Mouse (Mus musculus): ENCODE measurements around the gene Dpf2. TPM values are rescaled to one million over a fixed set of nuclear protein-coding genes. Genes with fewer than 3 reads are reported as not detected.

Gene Dpf2
- total RNA-seq, 2 experiments from 2014 or later, result 94.8 to 100 TPM

DNA sequence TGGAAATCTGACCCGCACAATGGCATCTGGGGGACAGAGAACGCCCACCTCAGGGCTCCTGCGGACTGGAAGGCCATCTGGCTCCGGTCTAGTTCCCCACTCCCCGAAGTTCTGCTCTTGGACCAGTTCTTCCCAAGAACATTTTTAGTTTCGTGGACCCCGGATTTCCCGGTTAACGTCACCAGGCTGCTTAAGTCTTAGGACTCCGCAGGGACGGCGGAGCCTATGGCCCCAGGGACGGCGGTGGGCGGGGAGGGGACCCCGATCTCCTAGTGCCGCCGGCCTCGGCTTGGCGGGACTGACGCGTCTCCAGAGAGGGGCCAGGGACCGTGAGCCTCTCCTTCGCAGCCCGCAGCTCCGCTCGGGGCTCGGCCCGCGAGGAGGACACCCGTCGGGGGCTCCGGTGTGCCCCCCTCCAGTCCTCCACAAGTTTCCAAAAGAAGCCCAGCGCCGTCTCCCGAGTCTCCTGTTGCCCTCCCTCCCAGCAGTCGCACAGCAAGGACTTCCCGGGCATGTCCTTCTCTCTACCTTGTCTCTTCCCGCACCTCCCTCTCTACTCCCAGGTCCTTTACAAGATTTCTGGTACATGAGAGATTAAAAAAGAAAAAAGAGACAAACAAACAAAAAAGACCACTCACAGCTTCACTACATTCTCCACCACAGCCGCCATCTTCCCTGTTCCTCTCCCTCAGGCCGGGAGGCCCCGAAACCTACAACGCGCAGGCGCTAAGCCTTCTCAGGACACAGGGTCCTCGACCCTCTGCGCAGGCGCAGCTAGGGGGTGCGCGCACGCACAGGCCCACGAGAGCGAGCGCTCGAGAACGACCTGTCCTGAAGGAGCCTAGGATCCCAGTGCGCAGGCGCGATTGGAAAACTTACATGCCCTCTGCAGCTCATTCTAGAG, 455 bp downstream of the Dpf2 start:
- TF ChIP-seq CTCF (IDR thresholded peaks at IDR 0.05), result no peak; the same call in 1 of the 2 replicates
- DNase-seq (ENCODE audit: extremely low spot score in 1 of 2, low spot score in 2 of 2), result peak; percentile 98
- H3K27ac ChIP-seq, result peak overlapping the region; percentile 87
- intact Hi-C loops (cut with DNase I), result no loop called here
- peak overlapping the region; percentile 97 for H3K4me3 ChIP-seq

DNA sequence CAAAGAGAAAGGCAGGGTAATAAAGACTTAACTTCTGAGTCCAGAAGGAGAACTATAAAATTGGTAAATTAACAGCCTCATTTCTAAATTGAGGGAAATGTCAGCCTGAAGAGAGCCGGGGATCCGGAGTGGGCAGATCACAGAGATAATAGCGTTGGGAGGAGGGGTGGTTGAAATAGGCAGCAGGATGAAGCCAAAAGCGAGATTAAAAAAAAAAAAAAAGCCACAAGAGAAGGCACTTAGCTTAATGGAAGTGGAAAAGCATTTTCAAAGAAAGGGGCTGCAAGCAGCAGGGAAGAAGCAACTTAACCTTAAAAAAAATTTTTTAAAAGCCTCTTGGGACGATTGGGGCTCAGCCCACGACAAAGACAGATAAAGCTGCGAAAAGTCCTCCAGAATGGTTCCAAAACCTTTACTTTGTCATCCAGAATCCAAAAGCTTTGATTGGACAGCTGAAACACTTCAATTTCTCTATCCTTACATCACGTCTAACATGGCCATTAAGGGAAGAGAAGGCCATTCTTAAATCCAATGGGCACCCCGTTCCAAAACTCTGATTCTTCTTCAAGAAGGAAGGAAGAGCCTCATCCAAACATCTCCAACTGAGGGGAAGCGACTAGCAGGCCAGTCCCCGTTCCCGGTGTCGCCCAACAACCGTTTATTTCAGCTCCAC, 1.2 kb downstream of the Dpf2 start:
- DNase-seq (ENCODE audit: extremely low spot score in 1 of 2, low spot score in 2 of 2), result no peak
- H3K27ac ChIP-seq, result peak overlapping the region; percentile 85; the same call in 1 of the 2 replicates
- no peak for TF ChIP-seq CTCF (IDR thresholded peaks at IDR 0.05)
- H3K4me3 ChIP-seq, result peak overlapping the region; percentile 97
- intact Hi-C loops (cut with DNase I), result no loop called here

DNA sequence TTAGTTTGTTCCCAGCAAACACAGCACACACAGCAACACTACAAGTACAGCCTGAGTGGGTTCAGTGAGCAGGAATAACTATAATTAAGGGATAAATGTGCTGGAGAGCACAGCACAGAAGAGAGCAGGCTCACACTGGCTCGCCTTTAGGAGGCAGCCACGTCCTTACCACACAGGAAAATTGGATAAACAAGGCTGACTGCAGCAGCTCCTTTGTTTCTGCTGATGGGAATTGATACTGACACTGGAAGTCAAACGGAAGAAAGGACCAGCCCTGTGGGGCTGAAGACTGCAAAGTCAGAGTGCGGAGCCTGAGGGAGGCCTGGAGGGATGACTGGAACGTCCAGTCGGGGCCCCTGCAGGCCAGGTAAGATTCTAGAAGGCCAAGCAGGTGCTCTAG, 2.6 kb downstream of the Dpf2 start:
- no peak for TF ChIP-seq CTCF (IDR thresholded peaks at IDR 0.05)
- intact Hi-C loops (cut with DNase I), result no loop called here
- DNase-seq (ENCODE audit: extremely low spot score in 1 of 2, low spot score in 2 of 2), result no peak
- Histone ChIP-seq H3K27ac (no peak overlapping the region), H3K4me3 (no peak overlapping the region)

DNA sequence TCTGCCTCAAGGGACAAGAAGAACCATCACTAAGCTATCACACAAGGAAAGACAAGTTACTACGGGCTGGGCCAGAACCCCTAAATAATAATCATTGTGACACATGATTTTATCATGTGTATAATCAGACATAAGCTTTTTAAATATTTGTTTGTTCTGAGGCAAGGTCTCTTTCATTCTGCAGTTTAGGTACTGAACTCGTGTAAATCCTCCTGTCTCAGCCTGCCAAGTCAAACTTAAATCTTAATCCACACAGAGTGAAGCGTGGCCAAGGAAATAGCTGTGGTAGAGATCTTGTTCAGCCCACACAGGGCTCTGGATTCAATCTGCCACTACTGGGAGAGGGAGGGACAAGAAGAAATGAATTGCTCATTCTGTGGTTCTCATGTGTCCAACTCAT, 5.5 kb downstream of the Dpf2 start:
- DNase-seq (ENCODE audit: extremely low spot score in 1 of 2, low spot score in 2 of 2), result no peak
- H3K4me3 ChIP-seq, result no peak overlapping the region
- no peak for TF ChIP-seq CTCF (IDR thresholded peaks at IDR 0.05)
- intact Hi-C loops (cut with DNase I), result no loop called here
- H3K27ac ChIP-seq, result no peak overlapping the region

DNA sequence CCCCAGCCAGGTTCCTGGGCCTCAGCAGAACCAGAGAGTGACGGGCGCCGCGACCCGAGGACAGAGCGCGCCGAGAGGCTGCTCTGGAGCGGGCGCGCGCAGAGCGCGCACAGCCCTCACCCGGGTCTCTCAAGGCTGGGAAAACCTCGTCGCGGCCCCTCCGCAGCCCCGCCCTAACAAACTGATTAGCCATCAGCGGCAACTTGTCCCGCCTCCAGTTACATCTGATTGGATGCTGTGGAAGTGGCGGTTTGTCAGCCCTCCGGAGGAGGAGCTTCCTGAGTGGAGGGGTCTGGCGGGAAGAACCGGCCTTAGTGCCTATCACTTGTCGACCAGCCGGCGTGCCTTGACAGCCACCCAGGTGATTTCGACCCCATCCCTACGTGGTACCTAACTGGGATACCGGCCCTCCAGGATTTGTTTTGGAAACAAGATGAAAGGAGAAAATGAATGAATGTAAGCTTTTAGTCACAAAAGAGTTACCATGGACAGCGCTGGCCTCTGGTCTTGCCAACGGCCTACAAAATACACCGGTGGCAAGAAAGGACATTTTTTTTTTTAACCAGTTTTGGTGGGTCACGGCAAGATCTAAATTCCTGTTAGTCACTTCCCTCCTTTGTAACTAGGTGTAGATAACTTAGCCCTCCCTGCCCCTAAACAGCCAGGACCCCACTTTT, 18.7 kb downstream of the Dpf2 start, which contains the start of gene Tigd3:
Gene Tigd3, minus strand, starts transcription at position 148 of the 677 bp plus-strand sequence.
- peak; percentile 92 to 94 for DNase-seq (ENCODE audit: extremely low spot score in 1 of 2, low spot score in 2 of 2)
- peak within 1 kb of the TSS; percentile 79 for H3K4me3 ChIP-seq
- TF ChIP-seq CTCF (IDR thresholded peaks at IDR 0.05), result no peak
- peak within 1 kb of the TSS; percentile 84 for H3K27ac ChIP-seq
- intact Hi-C loops (cut with DNase I), result no loop called here

DNA sequence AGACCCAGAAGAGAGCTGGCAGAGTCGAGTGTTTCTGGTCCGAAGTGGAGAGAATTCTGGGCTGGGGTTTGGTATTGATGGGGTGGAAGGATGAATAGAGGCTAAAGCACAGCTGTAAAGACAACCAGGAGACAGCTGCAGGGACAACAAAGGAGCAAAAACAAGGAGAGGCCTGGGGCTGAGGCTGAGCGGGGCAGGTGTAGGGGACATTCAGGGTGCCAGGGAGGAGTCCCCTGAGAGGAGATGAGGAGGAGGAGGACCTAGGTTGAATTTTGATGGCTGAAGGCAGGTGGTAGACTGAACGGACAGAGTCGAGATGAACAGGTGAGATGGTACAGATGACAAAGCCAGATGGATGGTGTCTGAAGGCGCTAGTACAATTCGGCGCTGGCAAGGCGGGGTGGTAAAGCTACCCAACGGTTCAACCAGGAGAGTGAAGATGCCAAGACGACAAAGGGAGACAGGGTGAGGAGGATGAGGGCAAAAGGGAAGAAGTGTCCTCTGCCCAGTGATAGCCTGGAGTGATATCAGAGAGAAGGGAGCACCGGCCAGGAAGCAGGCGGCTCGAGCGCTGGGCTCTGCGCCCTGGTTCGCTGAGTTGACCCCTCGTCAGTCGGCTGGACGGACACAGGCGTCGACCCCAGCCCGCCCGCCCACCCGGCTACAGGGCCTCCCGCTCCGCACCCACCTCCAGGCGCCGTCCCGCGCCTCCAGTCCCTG, 19.4 kb downstream of the Dpf2 start:
- DNase-seq (ENCODE audit: extremely low spot score in 1 of 2, low spot score in 2 of 2), result no peak
- intact Hi-C loops (cut with DNase I), result no loop called here
- H3K4me3 ChIP-seq, result peak overlapping the region; percentile 79
- TF ChIP-seq CTCF (IDR thresholded peaks at IDR 0.05), result no peak
- peak overlapping the region; percentile 84 for H3K27ac ChIP-seq

DNA sequence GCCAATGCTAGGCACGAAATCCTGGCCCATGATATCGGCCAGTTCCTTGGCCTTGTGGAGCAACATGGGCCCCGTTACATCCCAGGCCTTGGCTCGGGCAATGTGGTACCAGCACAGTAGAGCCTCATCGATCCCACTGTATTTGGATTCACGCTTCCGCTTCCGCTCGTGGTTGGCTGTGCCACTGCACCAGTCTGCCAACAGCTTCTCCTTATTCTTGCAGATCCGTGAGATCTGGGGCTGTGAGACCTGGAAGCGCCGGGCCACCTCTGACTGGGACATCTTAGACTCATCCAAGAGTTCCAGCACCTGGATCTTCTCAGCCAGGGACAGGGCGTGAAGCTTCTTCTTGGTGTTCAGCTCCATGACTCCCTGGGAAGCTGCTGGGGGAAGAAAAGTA, 20.1 kb downstream of the Dpf2 start:
- Histone ChIP-seq H3K4me3 (no peak overlapping the region; the same call in 1 of the 2 replicates), H3K27ac (no peak overlapping the region)
- no peak for TF ChIP-seq CTCF (IDR thresholded peaks at IDR 0.05)
- no peak for DNase-seq (ENCODE audit: extremely low spot score in 1 of 2, low spot score in 2 of 2)
- intact Hi-C loops (cut with DNase I), result no loop called here

DNA sequence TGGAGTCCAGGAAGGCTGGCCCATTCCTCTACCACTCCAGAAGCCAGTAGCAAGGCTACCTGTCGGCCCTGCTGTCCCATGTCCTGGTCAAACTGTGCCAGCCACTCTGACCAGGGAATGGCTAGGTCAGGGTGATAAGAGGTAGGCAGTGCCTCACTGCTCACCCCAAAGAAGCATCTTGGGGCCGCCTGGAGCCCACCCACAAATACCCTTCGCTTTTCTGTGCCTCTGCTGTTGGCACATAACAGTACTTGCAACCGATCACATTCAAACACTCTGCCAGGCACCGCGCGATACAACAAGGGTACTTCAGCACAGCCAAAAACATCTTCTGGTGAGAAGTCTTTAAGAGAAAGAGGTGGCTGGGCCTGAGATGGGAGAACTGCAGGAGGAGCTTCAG, 20.5 kb downstream of the Dpf2 start:
- no peak overlapping the region for H3K27ac ChIP-seq
- intact Hi-C loops (cut with DNase I), result no loop called here
- TF ChIP-seq CTCF (IDR thresholded peaks at IDR 0.05), result no peak

DNA sequence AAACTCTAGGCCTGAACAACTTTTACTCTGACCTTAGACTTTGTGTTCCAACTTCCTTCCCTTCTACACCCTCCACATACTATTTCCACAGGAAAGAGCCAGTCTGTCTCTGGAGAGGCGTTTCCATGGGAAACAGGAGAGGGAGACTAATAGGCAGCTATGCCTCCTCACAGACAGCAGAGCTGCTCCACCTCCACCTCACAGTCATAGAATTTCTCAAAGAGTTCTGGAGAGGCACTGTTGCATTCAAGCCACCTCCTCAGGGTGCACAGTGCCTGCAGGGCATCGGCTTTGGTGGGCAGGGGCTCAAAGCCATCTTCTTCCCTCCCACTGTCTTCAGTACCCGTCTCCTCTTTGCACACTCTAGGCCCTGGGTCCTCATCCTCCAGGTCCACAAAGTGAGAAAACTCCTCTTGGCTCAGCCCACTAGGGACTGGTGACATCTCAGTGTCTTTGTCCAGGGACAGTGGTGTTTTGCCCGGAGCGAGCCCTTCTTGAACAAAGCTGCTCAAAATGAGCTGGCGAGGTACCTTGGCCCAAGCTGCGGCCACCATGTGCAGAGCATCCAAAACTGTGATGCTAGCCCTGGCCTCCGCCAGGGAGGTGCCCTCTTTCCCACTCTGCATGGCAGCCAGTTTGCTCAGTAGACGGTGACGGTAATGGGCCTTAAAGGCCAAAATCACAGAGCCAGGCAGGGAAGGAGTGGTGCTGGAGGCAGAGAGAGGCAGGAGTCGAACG, 21.1 kb downstream of the Dpf2 start:
- intact Hi-C loops (cut with DNase I), result no loop called here
- Histone ChIP-seq H3K4me3 (no peak overlapping the region), H3K27ac (no peak overlapping the region)
- TF ChIP-seq CTCF (IDR thresholded peaks at IDR 0.05), result no peak
- no peak for DNase-seq (ENCODE audit: extremely low spot score in 1 of 2, low spot score in 2 of 2)

More for the DNA sequence above, 20.5 kb downstream of the Dpf2 start:
- no peak for DNase-seq (ENCODE audit: extremely low spot score in 1 of 2, low spot score in 2 of 2)
- H3K4me3 ChIP-seq, result no peak overlapping the region

DNA sequence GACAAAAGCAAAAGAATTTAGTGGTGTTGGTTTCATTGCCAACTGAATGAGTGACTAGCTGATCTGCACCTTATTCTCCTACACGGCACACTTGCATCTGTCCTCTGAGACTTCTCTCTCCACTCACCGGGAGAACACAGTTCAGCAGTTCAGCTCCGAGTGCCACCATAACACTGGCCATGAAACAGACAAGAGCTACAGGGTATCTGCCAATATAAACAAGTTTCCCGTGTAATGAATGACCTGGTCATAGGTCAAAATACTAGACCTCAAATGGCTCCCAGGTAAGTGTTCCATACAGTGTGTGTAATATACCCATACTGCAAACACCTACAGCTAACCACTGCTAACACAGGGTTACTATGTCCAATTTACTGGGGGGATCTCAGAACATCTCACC, 23.6 kb downstream of the Dpf2 start:
- no peak overlapping the region for H3K4me3 ChIP-seq
- no peak for TF ChIP-seq CTCF (IDR thresholded peaks at IDR 0.05)
- intact Hi-C loops (cut with DNase I), result no loop called here
- no peak overlapping the region for H3K27ac ChIP-seq
- DNase-seq (ENCODE audit: extremely low spot score in 1 of 2, low spot score in 2 of 2), result no peak
